In the genomic region with DNA sequence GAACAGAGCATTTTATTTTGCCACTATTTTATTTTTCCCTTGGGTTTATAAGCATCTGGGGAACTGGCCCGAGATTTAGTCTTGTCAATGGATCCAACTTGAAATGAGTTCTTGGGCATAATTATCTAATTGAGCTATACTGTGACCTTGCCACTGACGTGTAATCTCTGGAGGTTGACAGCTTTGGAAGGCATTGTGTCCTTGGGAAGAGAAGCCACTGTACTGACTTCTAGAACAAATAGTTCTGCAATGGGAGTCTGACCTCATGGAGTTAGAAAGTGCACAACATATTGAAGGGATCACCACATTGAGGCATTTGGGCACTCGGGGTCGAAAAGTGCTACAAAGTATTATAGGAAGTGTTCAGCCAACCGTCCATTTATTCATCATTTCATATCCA, we compare ENCODE assay signal across 22 mouse cellular contexts.
DNase-seq lines count a peak whose midpoint lies in the region; ATAC-seq and TF ChIP-seq lines count a peak whose summit lies in the region.
"Had no signal": no experiment of that assay in that cellular context is flagged by ENCODE, and none has a peak within 500 bp of the region (broad histone marks: within the 10 kb centered on the region; RNA-seq: fewer than 3 reads in every experiment).

No protein-coding gene starts in this region.

- ATAC-seq in heart, postnatal 0 days (ENCODE audit: insufficient read depth, low read depth): peak; percentile 49; the same call in 1 of the 2 replicates
- ATAC-seq: CD4-positive, CD25-positive, alpha-beta regulatory T cell, adult 4 months; forebrain, embryonic 14.5 days; forebrain, postnatal 0 days; intestine, postnatal 0 days had no signal

- intact Hi-C loops in heart, postnatal 10 days (cut with DNase I): no loop called here

- peaks cover 13% of the 10 kb centered on the region; the same call in 1 of the 2 replicates for H3K36me3 ChIP-seq in heart, postnatal 0 days (replicated peaks; ENCODE audit: control insufficient read depth, insufficient read depth, low read length)

- peak; percentile 38 for DNase-seq in adrenal gland, adult 8-10 months
- DNase-seq in adrenal gland, postnatal 25 days: no peak
- no peak for DNase-seq in heart, postnatal 0 days (ENCODE audit: low spot score)
- DNase-seq in heart, postnatal 10 days: no peak
- peak; percentile 26 for DNase-seq in testis, postnatal 14 days (ENCODE audit: low spot score)
- no peak for DNase-seq in testis, postnatal 10 days (ENCODE audit: low spot score)
- DNase-seq: cerebellum, adult 11 months; cerebellum, adult 2 months; cerebellum, adult 9-11 months; cerebellum, postnatal 25 days; forebrain, postnatal 0 days; gastrocnemius, adult 2 months; gastrocnemius, postnatal 14 days; heart, adult 11 months had no signal

- no peak overlapping the region for H3K4me3 ChIP-seq in heart, postnatal 0 days (ENCODE audit: low read depth, low read length)
- H3K4me3 ChIP-seq: embryonic facial prominence, embryonic 12.5 days; embryonic facial prominence, embryonic 15.5 days; gastrocnemius, adult 2 months; heart, embryonic 13.5 days; hindbrain, embryonic 12.5 days; hindbrain, embryonic 15.5 days had no signal

- H3K4me2 ChIP-seq in heart, postnatal 0 days (ENCODE audit: low read depth, low read length): no peak overlapping the region
- H3K4me2 ChIP-seq: embryonic facial prominence, embryonic 12.5 days; embryonic facial prominence, embryonic 15.5 days; heart, embryonic 13.5 days; hindbrain, embryonic 12.5 days; hindbrain, embryonic 15.5 days had no signal

- TF ChIP-seq EP300 in heart, postnatal 0 days (IDR thresholded peaks at IDR 0.05; ENCODE audit: low read depth): no peak

- H3K4me1 ChIP-seq in heart, postnatal 0 days (ENCODE audit: control insufficient read depth, insufficient read depth): peaks cover 27% of the 10 kb centered on the region

- TF ChIP-seq CTCF in heart, postnatal 0 days (IDR thresholded peaks at IDR 0.05; ENCODE audit: low read depth): no peak

- H3K9ac ChIP-seq in heart, postnatal 0 days (replicated peaks; ENCODE audit: low read depth, low read length): no peak overlapping the region
- H3K9ac ChIP-seq: embryonic facial prominence, embryonic 12.5 days; embryonic facial prominence, embryonic 15.5 days; forebrain, postnatal 0 days; heart, embryonic 13.5 days; hindbrain, embryonic 12.5 days; hindbrain, embryonic 15.5 days had no signal

- H3K27me3 ChIP-seq in heart, postnatal 0 days (ENCODE audit: control insufficient read depth, insufficient read depth, low read length): no peaks in the 10 kb centered on the region
- H3K27me3 ChIP-seq: embryonic facial prominence, embryonic 12.5 days; embryonic facial prominence, embryonic 15.5 days; heart, embryonic 13.5 days; hindbrain, embryonic 12.5 days; hindbrain, embryonic 15.5 days had no signal

- 63% methylated on average over 5 of the region's 5 CpGs for WGBS in heart, postnatal 0 days

- no peaks in the 10 kb centered on the region for H3K9me3 ChIP-seq in heart, postnatal 0 days (replicated peaks; ENCODE audit: control insufficient read depth, low read length)
- H3K9me3 ChIP-seq: embryonic facial prominence, embryonic 15.5 days had no signal

- H3K27ac ChIP-seq in heart, postnatal 0 days (ENCODE audit: low read depth): peak overlapping the region; percentile 20; the same call in 1 of the 2 replicates
- H3K27ac ChIP-seq: embryonic facial prominence, embryonic 12.5 days; embryonic facial prominence, embryonic 15.5 days; gastrocnemius, adult 2 months; heart, embryonic 13.5 days; hindbrain, embryonic 12.5 days; hindbrain, embryonic 15.5 days had no signal

Comparison
In these comparisons a context has a peak if more than half of its experiments do, and no peak if none do; other contexts are left out.
1. DNase-seq: peak in adrenal gland, adult 8-10 months (single experiment) and testis, postnatal 14 days (single experiment); none in adrenal gland, postnatal 25 days (single experiment), heart, postnatal 0 days (single experiment), heart, postnatal 10 days (0 of 2) and testis, postnatal 10 days (single experiment).